Mouse (Mus musculus): Measurements from ENCODE around the gene Taf8.

DNA sequence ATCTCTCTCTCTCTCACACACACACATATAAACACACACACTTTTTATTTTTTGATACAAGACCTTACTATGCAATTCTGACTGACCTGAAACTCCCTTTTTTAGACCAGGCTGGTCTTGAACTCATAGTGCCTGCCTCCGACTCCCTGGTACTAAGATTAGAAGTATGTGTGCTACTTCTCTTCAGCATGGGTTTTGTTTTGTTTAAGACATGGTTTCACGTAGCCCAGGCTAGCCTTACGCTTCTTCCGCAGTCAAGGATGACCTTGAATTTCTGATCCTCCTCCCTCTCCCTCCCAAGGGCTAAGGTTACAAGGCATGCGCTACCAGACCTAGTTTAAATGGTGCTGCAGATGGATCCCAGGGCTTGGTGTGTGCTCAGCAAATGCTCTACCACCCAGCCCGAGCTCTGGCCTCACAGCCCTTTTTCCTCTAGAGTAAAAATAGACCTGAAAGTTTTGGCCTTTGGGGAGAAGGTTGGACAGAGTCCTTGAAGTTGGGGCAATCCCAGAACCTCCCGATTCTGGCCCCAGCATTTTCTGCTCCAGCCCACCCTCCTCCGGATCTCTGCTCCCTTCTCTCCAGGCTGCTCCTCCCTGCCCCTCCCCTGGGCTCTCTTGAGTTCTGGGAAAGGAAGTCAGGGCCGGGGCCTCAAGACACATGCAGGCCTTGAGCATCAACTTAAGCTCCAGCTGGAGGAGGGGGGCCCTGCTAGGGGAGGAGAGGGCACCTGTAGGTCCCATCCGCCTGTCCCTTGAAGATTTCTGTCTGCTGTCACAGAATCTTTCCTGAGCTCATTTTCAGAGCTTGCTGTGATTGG lies 11.1 kb upstream of the Taf8 start:
- TF ChIP-seq POLR2A (IDR thresholded peaks at IDR 0.05; ENCODE audit: borderline replicate concordance, control insufficient read depth, low read depth, low read length): no peak
- no peak for TF ChIP-seq CTCF (IDR thresholded peaks at IDR 0.05; ENCODE audit: control insufficient read depth, insufficient read depth, low read length)
